ENCODE assay signal across 8 mouse cellular contexts in genomic region chr7:45491264-45491663, GRCm38 (mm10). TPM values are rescaled to one million over a fixed set of nuclear protein-coding genes. Genes with fewer than 3 reads are reported as not detected.
A peak's percentile ranks its signal among the peaks of the same experiment; 100 is the strongest.
DNase-seq lines count a peak whose midpoint lies in the region; TF ChIP-seq lines count a peak whose summit lies in the region.
"Had no signal": no experiment of that assay in that cellular context is flagged by ENCODE, and none has a peak within 500 bp of the region (broad histone marks: within the 10 kb centered on the region; RNA-seq: fewer than 3 reads in every experiment).

No protein-coding gene starts in this region.

- no peak for TF ChIP-seq POLR2A in embryonic fibroblast, embryonic 13.5 days (IDR thresholded peaks at IDR 0.05; ENCODE audit: low read depth, low read length)
- TF ChIP-seq POLR2A in liver, adult 2 months (IDR thresholded peaks at IDR 0.05; ENCODE audit: extremely low read depth, insufficient read depth, low read length), result no peak

- peaks cover 9% of the 10 kb centered on the region; the same call in 1 of the 2 replicates for H3K36me3 ChIP-seq in liver, adult 2 months (ENCODE audit: control insufficient read depth, insufficient read depth, low read length)

- no peak for TF ChIP-seq CTCF in embryonic fibroblast, embryonic 13.5 days (IDR thresholded peaks at IDR 0.05; ENCODE audit: borderline replicate concordance, insufficient read depth, low read length)
- no peak for TF ChIP-seq CTCF in liver, adult 2 months (IDR thresholded peaks at IDR 0.05; ENCODE audit: low read depth, low read length)

- H3K9ac ChIP-seq in liver, adult 2 months (ENCODE audit: low read depth, low read length), result peak overlapping the region; percentile 61; the same call in 1 of the 2 replicates

- 0 out of 2 replicates have a peak overlapping the region, but pooled peaks have one; percentile 10 for H3K27ac ChIP-seq in embryonic fibroblast, embryonic 13.5 days (ENCODE audit: insufficient read depth, low read length)
- peak overlapping the region; percentile 91 for H3K27ac ChIP-seq in liver, adult 2 months (replicated peaks; ENCODE audit: insufficient read depth, low read depth, low read length)

- no peak overlapping the region for H3K4me3 ChIP-seq in embryonic fibroblast, embryonic 13.5 days (ENCODE audit: insufficient read depth, low read length)
- H3K4me3 ChIP-seq in liver, adult 2 months (ENCODE audit: insufficient read depth, low read depth, low read length), result no peak overlapping the region

- peaks cover 9% of the 10 kb centered on the region; the same call in 1 of the 2 replicates for H3K79me2 ChIP-seq in liver, adult 2 months (ENCODE audit: control insufficient read depth, insufficient read depth, low read length)

- 4% methylated on average over 3 of the region's 3 CpGs for WGBS in liver, adult 2 months

- DNase-seq in ovary, postnatal 36 days (ENCODE audit: low spot score), result peak; percentile 47
- no peak for DNase-seq in ovary, postnatal 14 days (ENCODE audit: low spot score)
- DNase-seq in liver, adult 2 months (ENCODE audit: extremely low read depth, low read depth, low spot score), result peak; percentile 95
- DNase-seq in c-Kit-positive CD71-positive TER-119-positive erythroid progenitor cells, embryonic 14.5 days (ENCODE audit: low spot score), result no peak
- DNase-seq in natural killer cell, adult 2 months (ENCODE audit: low spot score in 2 of 2), result no peak
- DNase-seq in left cerebral cortex, adult 9 months (ENCODE audit: low spot score in 2 of 2), result no peak

- H3K27me3 ChIP-seq in liver, adult 2 months (ENCODE audit: control insufficient read depth, insufficient read depth, low read length), result no peaks in the 10 kb centered on the region

- H3K4me1 ChIP-seq in embryonic fibroblast, embryonic 13.5 days (ENCODE audit: control insufficient read depth, insufficient read depth, low read length), result peaks cover 5% of the 10 kb centered on the region; the same call in 1 of the 2 replicates
- peaks cover 39% of the 10 kb centered on the region for H3K4me1 ChIP-seq in liver, adult 2 months (ENCODE audit: control insufficient read depth, insufficient read depth, low read length)

RNA-seq across cellular contexts. Expression of gene Dhdh, which starts 2.7 kb away (rescaled TPM):
- polyA plus RNA-seq in embryonic fibroblast, embryonic 13.5 days (2011; ENCODE audit: insufficient read length, low read depth, missing spikeins), result 0.68 and 1.2 TPM in 2 replicates
- total RNA-seq in liver, adult 2 months (2014; rRNA removed), result 73.7 and 79.3 TPM in 2 replicates
- 37.2 and 37.7 TPM in 2 replicates for polyA plus RNA-seq in liver, adult 2 months (2012; rRNA removed)

RNA-seq across cellular contexts. Expression of gene Gm45808, which starts 4.7 kb away (rescaled TPM):
- not detected in 2 replicates for polyA plus RNA-seq in embryonic fibroblast, embryonic 13.5 days (2011; ENCODE audit: insufficient read length, low read depth, missing spikeins)
- total RNA-seq in liver, adult 2 months (2014; rRNA removed), result 1.3 and 5.7 TPM in 2 replicates
- 0.28 and 1.5 TPM in 2 replicates for polyA plus RNA-seq in liver, adult 2 months (2012; rRNA removed)
- total RNA-seq: left cerebral cortex, postnatal 10 days had no signal

RNA-seq across cellular contexts. Expression of gene Tulp2, which starts 9.6 kb away (rescaled TPM):
- not detected in 2 replicates for polyA plus RNA-seq in embryonic fibroblast, embryonic 13.5 days (2011; ENCODE audit: insufficient read length, low read depth, missing spikeins)
- 0.07 and 0.18 TPM in 2 replicates for total RNA-seq in liver, adult 2 months (2014; rRNA removed)
- polyA plus RNA-seq in liver, adult 2 months (2012; rRNA removed), result 0.30 and 0.31 TPM in 2 replicates
- total RNA-seq: left cerebral cortex, postnatal 10 days had no signal

RNA-seq across cellular contexts. Expression of gene Nucb1, which starts 18.9 kb away (rescaled TPM):
- 409 and 447 TPM in 2 replicates for polyA plus RNA-seq in embryonic fibroblast, embryonic 13.5 days (2011; ENCODE audit: insufficient read length, low read depth, missing spikeins)
- 68.1 and 84.8 TPM in 2 replicates for total RNA-seq in liver, adult 2 months (2014; rRNA removed)
- polyA plus RNA-seq in liver, adult 2 months (2012; rRNA removed), result 307 and 310 TPM in 2 replicates

RNA-seq across cellular contexts. Expression of gene Bax, which starts 24.6 kb away (rescaled TPM):
- 218 and 278 TPM in 2 replicates for polyA plus RNA-seq in embryonic fibroblast, embryonic 13.5 days (2011; ENCODE audit: insufficient read length, low read depth, missing spikeins)
- total RNA-seq in liver, adult 2 months (2014; rRNA removed), result 19.5 and 23.8 TPM in 2 replicates
- polyA plus RNA-seq in liver, adult 2 months (2012; rRNA removed), result 49.8 and 62.0 TPM in 2 replicates

Comparison
In these comparisons a context has a peak if more than half of its experiments do, and no peak if none do; other contexts are left out.
1. DNase-seq: peak in ovary, postnatal 36 days (single experiment) and liver, adult 2 months (single experiment); none in ovary, postnatal 14 days (single experiment), c-Kit-positive CD71-positive TER-119-positive erythroid progenitor cells, embryonic 14.5 days (single experiment), natural killer cell, adult 2 months (0 of 2) and left cerebral cortex, adult 9 months (0 of 2).
2. RNA of gene Dhdh, which starts 2.7 kb away (polyA plus RNA-seq): 37.2 to 37.7 TPM in liver, adult 2 months; 0.68 to 1.2 TPM in embryonic fibroblast, embryonic 13.5 days; every median in the first group is over 10 times any median in the second.